Mouse (Mus musculus) liver, postnatal 0 days (tissue): ENCODE measurements at regions not wholly inside any gene's neighbourhood (a gene's known extent, or its start where the extent isn't known, plus 50 kb on each side); places are given as distances from the start of the nearest gene placed in this dataset.

ENCODE experiments used
- CTCF ChIP-seq: sonication (generic); IDR thresholded peaks from 2 replicates; pipeline ENCODE4 v1.5.1; 2016; ENCODE audit warnings: antibody characterized with exemption, low read depth
- EP300 ChIP-seq: IDR thresholded peaks from 2 replicates; pipeline ENCODE4 v1.6.1; 2016; ENCODE audit warnings: antibody characterized with exemption, low read depth, mild to moderate bottlenecking

DNA sequence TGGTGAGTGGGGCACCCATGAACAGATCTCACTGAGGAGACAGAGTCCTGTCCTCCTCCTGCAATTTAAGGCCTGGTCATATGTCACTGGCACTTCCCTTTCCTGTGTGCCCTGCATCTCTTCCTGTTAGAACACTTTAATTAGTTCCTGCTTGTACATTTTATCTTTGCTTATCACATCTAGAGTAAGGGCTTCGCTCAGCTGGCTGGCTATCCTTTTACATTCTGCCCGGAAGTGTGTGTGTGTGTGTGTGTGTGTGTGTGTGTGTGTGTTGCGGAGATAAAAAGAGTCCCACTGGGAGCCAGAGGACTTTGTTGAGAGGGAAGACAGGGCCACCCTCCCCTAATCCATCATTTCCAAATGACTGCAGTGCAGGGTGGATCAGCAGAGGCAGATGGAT is 238.6 kb downstream of the Gadd45g start:
- no peak for TF ChIP-seq CTCF
- no peak for TF ChIP-seq EP300
